Mouse (Mus musculus) kidney, postnatal 14 days (tissue): Measurements from ENCODE around the gene Olfr1153.

ENCODE experiments used
- DNase-seq: peaks from one replicate; pipeline ENCODE4 v3.0.0; 2022; ENCODE audit warnings: mixed read lengths

Gene Olfr1153

DNA sequence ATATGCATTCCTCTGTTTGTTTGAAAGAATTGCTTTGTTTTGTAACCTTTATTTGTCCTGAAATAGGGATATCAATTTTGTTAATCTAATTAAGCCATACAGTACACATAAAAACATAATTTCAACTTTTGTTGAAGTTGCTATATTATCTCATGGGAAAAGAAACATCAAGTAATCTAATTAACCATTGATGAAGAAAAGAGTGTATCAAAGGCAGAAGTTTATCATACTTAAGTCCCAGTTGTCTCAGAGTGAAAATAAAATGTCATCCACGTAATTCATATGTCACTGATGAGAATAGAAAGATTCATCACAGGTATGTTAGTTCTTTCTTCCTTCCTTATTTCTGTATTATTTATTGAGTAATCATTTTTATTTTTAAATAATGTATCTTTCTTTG lies at the start of gene Olfr1153:
Olfr1153 (plus strand) TSS at position 301 of the 400 bp plus-strand sequence.
- DNase-seq = no peak

DNA sequence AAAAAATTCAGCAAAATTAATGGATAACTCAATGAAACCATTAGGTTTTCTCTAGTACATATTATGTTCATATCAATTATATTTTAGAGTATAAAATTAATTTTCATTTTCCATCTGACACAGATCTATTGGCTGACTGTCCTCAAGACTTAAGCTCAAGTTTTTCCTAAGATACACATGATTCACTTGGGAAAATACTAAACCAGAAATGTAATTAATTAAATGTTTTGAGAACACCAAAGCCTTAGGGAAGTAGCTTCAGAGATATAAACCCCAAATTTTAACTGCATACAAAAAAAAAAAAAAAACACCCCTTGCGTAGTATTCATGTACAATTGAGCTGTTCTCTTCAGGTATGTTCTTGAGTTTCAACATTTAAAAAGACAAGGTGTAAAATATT lies 39.2 kb upstream of the Olfr1153 start, which contains the start of gene Olfr1151:
Olfr1151 (plus strand) TSS at position 301 of the 400 bp plus-strand sequence.
- no peak for DNase-seq

DNA sequence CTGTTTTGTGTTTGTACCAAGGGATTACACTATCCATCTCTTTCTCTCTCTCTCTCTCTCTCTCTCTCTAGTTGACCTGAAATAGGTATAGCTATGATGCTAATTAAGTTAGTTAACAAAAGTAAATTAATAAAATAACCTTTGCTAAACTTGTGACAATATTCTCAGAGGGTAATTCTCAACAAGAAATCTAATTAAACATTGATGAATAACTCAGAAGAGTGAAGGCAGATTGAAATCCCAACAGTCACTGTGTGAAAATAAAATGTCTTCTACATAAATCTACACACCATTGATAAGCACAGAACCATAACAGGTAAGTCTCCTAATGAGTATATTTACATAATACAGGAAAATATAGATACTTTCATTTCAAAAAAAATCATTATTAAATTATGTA lies 28.6 kb upstream of the Olfr1153 start, which contains the start of gene Olfr1152:
Olfr1152 (plus strand) TSS at position 301 of the 400 bp plus-strand sequence.
- no peak for DNase-seq

DNA sequence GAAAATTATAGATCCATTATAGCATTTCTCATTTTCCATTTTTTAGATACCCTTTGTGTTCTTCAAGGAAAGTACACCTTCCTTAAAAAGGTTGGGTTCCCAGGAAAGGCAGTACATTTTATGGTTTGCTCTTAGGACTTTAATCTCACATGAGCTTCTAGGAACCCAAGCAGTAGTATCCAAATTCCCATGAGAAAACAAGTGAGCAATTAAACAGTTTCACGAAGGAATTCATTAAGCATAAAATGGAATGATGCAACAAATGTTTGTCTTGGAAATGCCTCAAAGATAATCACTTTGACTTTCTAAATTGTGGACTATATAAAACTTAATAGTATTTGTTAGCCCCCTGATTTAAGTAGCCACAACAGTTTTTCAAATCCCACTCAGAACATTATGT lies 10.3 kb downstream of the Olfr1153 start, which contains the start of gene Olfr1154:
Olfr1154 (minus strand) TSS at position 101 of the 400 bp plus-strand sequence.
- no peak for DNase-seq

DNA sequence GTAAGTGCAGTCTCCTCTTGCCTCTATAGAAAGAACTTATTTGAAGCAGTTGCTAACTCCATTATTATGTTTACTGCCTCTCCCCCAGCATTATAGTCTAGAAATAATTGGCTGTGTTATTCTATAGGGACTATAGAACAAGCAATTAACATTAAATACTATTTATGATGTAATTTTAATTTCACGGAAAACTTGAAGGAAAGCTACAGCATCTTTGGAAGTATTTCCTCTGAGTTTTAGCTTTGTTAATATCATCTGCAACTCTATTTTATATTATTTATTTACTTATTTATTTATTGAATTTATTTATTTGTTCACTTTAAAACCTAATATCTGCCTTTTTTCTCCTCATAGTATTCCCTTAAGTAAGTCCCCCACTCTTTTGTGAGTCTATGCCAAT lies 50.3 kb downstream of the Olfr1153 start, which contains the start of gene Olfr1155:
Olfr1155 (minus strand) TSS at position 101 of the 400 bp plus-strand sequence.
- DNase-seq = no peak
